Mouse (Mus musculus): ENCODE results near the gene Dnal4.

GRCm38 (mm10) chr15:79766168-79766567, 11.5 kb downstream of the Dnal4 start:
- no peak for TF ChIP-seq FLI1 (IDR thresholded peaks at IDR 0.05; ENCODE audit: low read length)
- TF ChIP-seq GATA1 (IDR thresholded peaks at IDR 0.05; ENCODE audit: borderline replicate concordance, low read length), result no peak
